Mouse (Mus musculus) embryonic fibroblast, embryonic 13.5 days (primary cell): ENCODE data around the gene Igfbp2. TPM values are rescaled to one million over a fixed set of nuclear protein-coding genes. Genes with fewer than 3 reads are reported as not detected.

Source experiments
- H3K27ac ChIP-seq: 2 replicates; pipeline ENCODE4 v1.5.1; 2012; ENCODE audit warnings: low read length, control low read depth, inconsistent platforms; ENCODE audit not compliant: insufficient read depth
- H3K4me1 ChIP-seq: 2 replicates; pipeline ENCODE4 v1.6.1; 2011; ENCODE audit warnings: low read length; ENCODE audit not compliant: control insufficient read depth, insufficient read depth
- H3K4me3 ChIP-seq: 2 replicates; pipeline ENCODE4 v1.5.1; 2011; ENCODE audit warnings: mild to moderate bottlenecking, control low read depth, low read length; ENCODE audit not compliant: insufficient read depth
- CTCF ChIP-seq: IDR thresholded peaks from 2 replicates; pipeline ENCODE4 v1.5.1; 2011; ENCODE audit warnings: mild to moderate bottlenecking, control low read depth, low read length, moderate library complexity, borderline replicate concordance; ENCODE audit not compliant: insufficient read depth
- POLR2A ChIP-seq: IDR thresholded peaks from 2 replicates; pipeline ENCODE4 v1.6.1; 2011; ENCODE audit warnings: low read depth, mild to moderate bottlenecking, control low read depth, low read length, moderate library complexity
- polyA plus RNA-seq: library from polyadenylated mRNA; stranded (reverse); fragments of >200 nt; gene quantifications from 2 replicates; pipeline ENCODE4 v1.2.4, GENCODE M21; 2011; ENCODE audit warnings: low read depth; ENCODE audit not compliant: missing spikeins, insufficient read length

Gene Igfbp2
- polyA plus RNA-seq, result 331 and 641 TPM in 2 replicates

- peak; percentile 83 for TF ChIP-seq POLR2A
- no peak for TF ChIP-seq CTCF
- Histone ChIP-seq H3K27ac (no peak within 1 kb of the TSS), H3K4me1 (no peaks in the 10 kb centered on the region), H3K4me3 (peak within 1 kb of the TSS; percentile 34)
These were observed at the start of gene Igfbp2 for GRCm38 (mm10) chr1:72823751-72824706. Igfbp2 (plus strand) TSS chr1:72824503.

- Histone ChIP-seq H3K4me3 (no peak overlapping the region), H3K27ac (peak overlapping the region; percentile 50), H3K4me1 (peaks cover 10% of the 10 kb centered on the region)
- TF ChIP-seq CTCF (no peak), POLR2A (no peak)
These were observed 45.5 kb upstream of the Igfbp2 start for GRCm38 (mm10) chr1:72778789-72779188.

- no peak for TF ChIP-seq POLR2A
- TF ChIP-seq CTCF, result no peak
- Histone ChIP-seq H3K4me1 (peaks cover 10% of the 10 kb centered on the region), H3K4me3 (no peak overlapping the region), H3K27ac (no peak overlapping the region)
These were observed 43.6 kb upstream of the Igfbp2 start for GRCm38 (mm10) chr1:72780720-72781119.

- H3K4me3 ChIP-seq, result no peak overlapping the region
- peaks cover 10% of the 10 kb centered on the region for H3K4me1 ChIP-seq
- H3K27ac ChIP-seq, result no peak overlapping the region
- TF ChIP-seq POLR2A (no peak), CTCF (no peak)
These were observed 41.0 kb upstream of the Igfbp2 start for GRCm38 (mm10) chr1:72783341-72783740.

GRCm38 (mm10) chr1:72784018-72784417, 40.3 kb upstream of the Igfbp2 start:
- TF ChIP-seq CTCF (no peak), POLR2A (no peak)
- Histone ChIP-seq H3K4me3 (no peak overlapping the region), H3K27ac (no peak overlapping the region), H3K4me1 (peaks cover 7% of the 10 kb centered on the region; the same call in 1 of the 2 replicates)

- Histone ChIP-seq H3K4me3 (no peak overlapping the region), H3K4me1 (no peaks in the 10 kb centered on the region), H3K27ac (no peak overlapping the region)
- TF ChIP-seq POLR2A, result no peak
- TF ChIP-seq CTCF, result no peak
These were observed 33.6 kb upstream of the Igfbp2 start for GRCm38 (mm10) chr1:72790670-72791069.

- Histone ChIP-seq H3K4me3 (no peak overlapping the region), H3K27ac (no peak overlapping the region), H3K4me1 (no peaks in the 10 kb centered on the region)
- TF ChIP-seq CTCF, result no peak
- no peak for TF ChIP-seq POLR2A
These were observed 32.6 kb upstream of the Igfbp2 start for GRCm38 (mm10) chr1:72791743-72792142.

- Histone ChIP-seq H3K4me1 (no peaks in the 10 kb centered on the region), H3K4me3 (no peak overlapping the region), H3K27ac (no peak overlapping the region)
- no peak for TF ChIP-seq CTCF
- TF ChIP-seq POLR2A, result no peak
These were observed 32.0 kb upstream of the Igfbp2 start for GRCm38 (mm10) chr1:72792262-72792661.

- Histone ChIP-seq H3K4me3 (no peak overlapping the region), H3K4me1 (no peaks in the 10 kb centered on the region), H3K27ac (no peak overlapping the region)
- no peak for TF ChIP-seq POLR2A
- TF ChIP-seq CTCF, result no peak
These were observed 31.1 kb upstream of the Igfbp2 start for GRCm38 (mm10) chr1:72793230-72793629.

GRCm38 (mm10) chr1:72796128-72796527, 28.2 kb upstream of the Igfbp2 start:
- no peak for TF ChIP-seq CTCF
- no peak for TF ChIP-seq POLR2A
- Histone ChIP-seq H3K4me3 (no peak overlapping the region), H3K27ac (no peak overlapping the region), H3K4me1 (peaks cover 4% of the 10 kb centered on the region)
